Mouse (Mus musculus): ENCODE measurements around the gene Zc2hc1b.
"Not testable (repeated sequence)": the region's sequence is repeated elsewhere in the genome, so short reads cannot be mapped to it uniquely, and the experiment has no call there.

Zc2hc1b gene

GRCm38 (mm10) chr10:13177973-13178624 lies at the start of gene Zc2hc1b:
TSS of gene Zc2hc1b (minus strand) at chr10:13178023.
- no peak for DNase-seq

- DNase-seq = no peak
Observed at GRCm38 (mm10) chr10:13225377-13226063, 47.7 kb upstream of the Zc2hc1b start.

GRCm38 (mm10) chr10:13222135-13222534 lies 44.3 kb upstream of the Zc2hc1b start:
- DNase-seq = no peak

GRCm38 (mm10) chr10:13220061-13220460 lies 42.2 kb upstream of the Zc2hc1b start:
- no peak for DNase-seq

- no peak for DNase-seq
Observed at GRCm38 (mm10) chr10:13213956-13214355, 36.1 kb upstream of the Zc2hc1b start.

- DNase-seq = no peak
Observed at GRCm38 (mm10) chr10:13212829-13213228, 35.0 kb upstream of the Zc2hc1b start.

- DNase-seq = no peak
Observed at GRCm38 (mm10) chr10:13212326-13212725, 34.5 kb upstream of the Zc2hc1b start.

GRCm38 (mm10) chr10:13209930-13210637 lies 32.3 kb upstream of the Zc2hc1b start:
- DNase-seq = no peak

GRCm38 (mm10) chr10:13209506-13209905 lies 31.7 kb upstream of the Zc2hc1b start:
- no peak for DNase-seq

- no peak for DNase-seq
Observed at GRCm38 (mm10) chr10:13209061-13209460, 31.2 kb upstream of the Zc2hc1b start.

GRCm38 (mm10) chr10:13201741-13202293 lies 24.0 kb upstream of the Zc2hc1b start:
- no peak for DNase-seq

GRCm38 (mm10) chr10:13200862-13201261 lies 23.0 kb upstream of the Zc2hc1b start:
- DNase-seq = no peak

- DNase-seq = no peak
Observed at GRCm38 (mm10) chr10:13199234-13199633, 21.4 kb upstream of the Zc2hc1b start.

GRCm38 (mm10) chr10:13196872-13197507 lies 19.2 kb upstream of the Zc2hc1b start:
- no peak for DNase-seq

GRCm38 (mm10) chr10:13193496-13193895 lies 15.7 kb upstream of the Zc2hc1b start:
- not testable (repeated sequence) for DNase-seq

- peak; percentile 96 for DNase-seq
Observed at GRCm38 (mm10) chr10:13192731-13193351, 15.0 kb upstream of the Zc2hc1b start, which contains the start of gene Ltv1. TSS of gene Ltv1 (minus strand) at chr10:13193168.

GRCm38 (mm10) chr10:13189881-13190280 lies 12.1 kb upstream of the Zc2hc1b start:
- no peak for DNase-seq

GRCm38 (mm10) chr10:13186754-13187153 lies 8.9 kb upstream of the Zc2hc1b start:
- DNase-seq = no peak

GRCm38 (mm10) chr10:13184170-13184766 lies 6.4 kb upstream of the Zc2hc1b start:
- DNase-seq = no peak

GRCm38 (mm10) chr10:13180211-13180610 lies 2.4 kb upstream of the Zc2hc1b start:
- no peak for DNase-seq

- DNase-seq = no peak
Observed at GRCm38 (mm10) chr10:13175866-13176265, 2.0 kb downstream of the Zc2hc1b start.

- no peak for DNase-seq
Observed at GRCm38 (mm10) chr10:13172798-13173221, 5.0 kb downstream of the Zc2hc1b start.

Data from right cerebral cortex, adult 18-20 months (tissue).